Mouse (Mus musculus) forebrain, embryonic 12.5 days (tissue): ENCODE measurements around the gene Tmem92. TPM values are rescaled to one million over a fixed set of nuclear protein-coding genes. Genes with fewer than 3 reads are reported as not detected.
"Not testable (repeated sequence)": the region's sequence is repeated elsewhere in the genome, so short reads cannot be mapped to it uniquely, and the experiment has no call there.

Experiments
- ATAC-seq: fragments of 200-750 bp; cut with Nextera tagmentation; 2 replicates; pipeline ENCODE4 v1.8.0; 2017; ENCODE audit warnings: moderate TSS enrichment; ENCODE audit not compliant: low FRiP score
- H3K27ac ChIP-seq: fragments of 300-500 bp; sonication (generic); 2 replicates; pipeline ENCODE4 v1.5.1; 2016; ENCODE audit warnings: mild to moderate bottlenecking
- H3K27me3 ChIP-seq: fragments of 300-500 bp; sonication (generic); 2 replicates; pipeline ENCODE4 v1.6.1; 2016; ENCODE audit warnings: mild to moderate bottlenecking
- H3K36me3 ChIP-seq: fragments of 300-500 bp; sonication (generic); replicated peaks from 2 replicates; pipeline ENCODE4 v1.6.1; 2016; ENCODE audit warnings: mild to moderate bottlenecking
- H3K4me1 ChIP-seq: fragments of 300-500 bp; sonication (generic); 2 replicates; pipeline ENCODE4 v1.6.1; 2016
- H3K4me2 ChIP-seq: fragments of 300-500 bp; sonication (generic); 2 replicates; pipeline ENCODE4 v1.6.1; 2016; ENCODE audit warnings: mild to moderate bottlenecking, moderate library complexity
- H3K4me3 ChIP-seq: fragments of 300-500 bp; sonication (generic); replicated peaks from 2 replicates; pipeline ENCODE4 v1.5.1; 2016; ENCODE audit warnings: mild to moderate bottlenecking
- H3K9ac ChIP-seq: fragments of 300-500 bp; sonication (generic); 2 replicates; pipeline ENCODE4 v1.6.1; 2016; ENCODE audit warnings: mild to moderate bottlenecking
- H3K9me3 ChIP-seq: fragments of 300-500 bp; sonication (generic); 2 replicates; pipeline ENCODE4 v1.6.1; 2016
- WGBS: fragments of 180-500 bp; shearing (Covaris S2); methylation state at CpG from one replicate; pipeline ENCODE4 v1.1.7; 2016; 5-methylcytosine and 5-hydroxymethylcytosine counted together
- polyA plus RNA-seq: library from polyadenylated mRNA; unstranded; fragments of >200 nt; fragmentation: Nextera tagmentation; extraction: Ambion mirVana; gene quantifications from 2 replicates; pipeline ENCODE4 v1.2.1, GENCODE M21; 2016

The Tmem92 gene
- polyA plus RNA-seq: not detected in 2 replicates

DNA sequence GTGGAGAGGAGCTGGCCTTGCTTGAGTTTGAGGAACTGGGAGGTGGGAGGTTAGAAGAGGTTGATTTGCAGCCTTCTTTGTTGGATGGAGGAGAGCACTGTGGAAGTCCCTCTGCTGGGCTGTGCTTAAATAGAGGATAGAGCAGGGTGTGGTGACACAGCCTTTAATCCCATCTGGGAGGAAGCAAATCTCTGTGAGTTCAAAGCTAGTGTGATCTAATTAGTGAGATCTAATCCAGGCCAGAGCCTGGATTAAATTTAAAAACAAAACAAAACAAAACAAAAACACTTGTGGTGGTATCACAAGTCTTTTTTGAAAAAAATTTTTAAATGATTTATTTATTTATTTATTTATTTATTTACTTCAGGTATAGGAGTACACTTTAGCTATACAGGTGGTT, at the start of gene Tmem92:
Tmem92 (minus strand) TSS at position 101 of the 400 bp plus-strand sequence.
- no peak within 1 kb of the TSS for H3K4me2 ChIP-seq
- no peaks in the 10 kb centered on the region for H3K27me3 ChIP-seq
- H3K9me3 ChIP-seq: no peaks in the 10 kb centered on the region
- no peak within 1 kb of the TSS for H3K27ac ChIP-seq
- H3K4me3 ChIP-seq: no peak within 1 kb of the TSS
- no peak within 1 kb of the TSS for H3K9ac ChIP-seq
- H3K36me3 ChIP-seq: no peaks in the 10 kb centered on the region
- no peaks in the 10 kb centered on the region for H3K4me1 ChIP-seq
- no peak for ATAC-seq

DNA sequence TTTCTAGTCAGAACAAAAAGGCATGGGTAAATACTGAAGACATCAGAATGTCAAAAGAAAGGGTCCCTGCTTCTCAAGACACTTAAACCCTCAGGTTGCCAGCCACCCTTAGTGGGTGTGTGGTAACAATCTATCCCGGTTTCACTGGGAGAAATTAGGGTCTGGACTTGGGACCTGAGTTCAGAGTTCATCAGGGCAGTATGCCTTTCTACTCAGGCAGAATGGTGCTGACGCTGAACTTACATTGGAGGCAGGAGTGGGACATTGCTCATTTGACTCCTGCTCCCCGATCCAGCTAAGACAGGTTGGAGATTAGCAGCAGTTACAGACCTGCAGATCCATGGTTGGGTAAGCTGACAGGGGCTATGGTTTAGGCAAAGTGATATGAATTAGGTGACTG, 46.5 kb upstream of the Tmem92 start:
- H3K36me3 ChIP-seq: no peaks in the 10 kb centered on the region
- H3K27ac ChIP-seq: no peak overlapping the region
- H3K4me2 ChIP-seq: no peak overlapping the region
- 77% methylated on average over 3 of the region's 3 CpGs for WGBS
- H3K9me3 ChIP-seq: no peaks in the 10 kb centered on the region
- no peaks in the 10 kb centered on the region for H3K27me3 ChIP-seq
- ATAC-seq: no peak
- no peak overlapping the region for H3K4me3 ChIP-seq
- no peaks in the 10 kb centered on the region for H3K4me1 ChIP-seq
- H3K9ac ChIP-seq: no peak overlapping the region

DNA sequence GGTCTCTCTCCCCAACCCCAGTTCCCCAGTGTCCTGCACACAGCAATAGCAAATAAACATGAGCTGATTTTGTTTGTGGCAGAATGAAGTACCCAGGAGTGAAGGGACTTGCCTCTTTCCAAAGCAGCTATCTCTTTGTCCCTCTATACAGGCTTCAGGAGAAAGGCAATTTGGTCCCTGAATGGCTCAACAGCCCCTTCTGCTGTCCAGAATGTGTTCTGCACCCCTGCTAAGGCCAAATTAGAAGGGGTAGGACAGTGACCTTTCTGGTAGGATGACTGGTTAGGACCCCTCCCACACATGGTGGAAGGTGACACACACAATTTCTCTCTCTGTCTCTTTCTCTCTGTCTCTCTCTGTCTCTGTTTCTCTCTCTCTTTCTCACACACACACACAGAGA, 36.9 kb upstream of the Tmem92 start:
- H3K36me3 ChIP-seq, H3K9ac ChIP-seq, H3K27ac ChIP-seq, H3K27me3 ChIP-seq, ATAC-seq, H3K4me1 ChIP-seq, H3K4me2 ChIP-seq, H3K4me3 ChIP-seq, H3K9me3 ChIP-seq: not testable (repeated sequence)

DNA sequence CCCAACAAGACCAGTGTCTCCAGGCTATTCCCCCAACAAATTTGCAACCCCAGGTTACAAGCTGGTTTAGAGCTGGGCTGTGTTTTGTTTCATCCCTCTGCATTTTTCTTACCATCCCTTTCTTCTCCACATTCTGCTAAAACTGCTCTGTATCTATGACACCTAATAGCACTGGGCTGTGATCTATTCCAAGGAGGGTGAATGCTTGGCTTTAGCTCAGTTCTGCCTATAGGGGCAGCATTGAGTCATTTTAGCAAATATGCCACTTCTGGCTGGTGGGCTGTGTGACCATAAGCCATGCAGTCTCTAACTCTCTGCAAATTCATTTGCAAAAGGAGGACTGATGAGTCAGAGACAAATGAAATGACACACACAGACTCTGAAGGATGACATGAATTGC, 36.4 kb upstream of the Tmem92 start:
- H3K9me3 ChIP-seq, H3K27me3 ChIP-seq, H3K4me1 ChIP-seq, H3K4me2 ChIP-seq, H3K36me3 ChIP-seq, H3K9ac ChIP-seq, ATAC-seq, H3K27ac ChIP-seq, H3K4me3 ChIP-seq: not testable (repeated sequence)

DNA sequence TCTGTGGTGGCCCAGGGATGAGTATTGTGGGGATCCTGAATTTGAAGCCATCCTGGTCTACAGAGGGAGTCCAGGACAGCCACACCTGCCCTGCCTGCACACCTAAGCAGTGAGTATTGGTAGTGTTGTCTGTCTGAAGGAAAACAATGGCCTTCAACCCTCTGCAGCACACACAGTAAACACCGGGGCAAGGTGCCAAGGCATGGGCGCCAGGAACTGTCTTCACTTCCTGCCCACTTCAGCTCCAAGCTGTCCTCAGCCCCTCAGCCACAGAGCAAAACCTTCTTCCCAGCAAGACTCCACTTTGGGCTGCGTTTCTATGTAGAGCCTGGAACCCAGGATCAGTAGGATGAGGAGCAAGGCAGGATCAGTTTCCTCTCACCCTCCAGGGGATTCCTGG, 29.0 kb upstream of the Tmem92 start:
- not testable (repeated sequence) for H3K4me2 ChIP-seq, H3K4me3 ChIP-seq, H3K27me3 ChIP-seq, H3K4me1 ChIP-seq, H3K27ac ChIP-seq, H3K36me3 ChIP-seq, H3K9me3 ChIP-seq, H3K9ac ChIP-seq, ATAC-seq
- 64% methylated on average over 2 of the region's 3 CpGs for WGBS

DNA sequence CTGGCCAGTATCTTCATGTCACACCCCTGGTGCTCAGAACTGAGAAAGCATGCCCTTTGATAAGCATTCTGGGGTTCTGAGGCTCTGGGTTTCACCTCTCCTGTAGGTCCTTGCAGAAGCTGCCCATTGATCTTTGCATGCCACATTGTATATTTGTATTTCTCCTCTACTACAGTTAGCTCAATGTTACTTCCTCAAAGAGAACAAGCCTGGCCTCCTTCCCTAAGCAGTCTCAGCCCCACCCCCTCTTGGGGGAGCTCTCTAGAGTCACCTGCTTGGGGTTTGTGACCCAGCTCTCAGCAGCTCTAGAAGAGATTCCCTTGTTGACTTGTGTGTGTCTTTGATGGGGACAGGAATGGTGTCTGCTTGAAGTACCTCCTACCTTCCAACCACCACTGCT, 9.2 kb upstream of the Tmem92 start:
- Histone ChIP-seq H3K4me2 (no peak overlapping the region), H3K4me3 (no peak overlapping the region), H3K36me3 (no peaks in the 10 kb centered on the region), H3K9ac (no peak overlapping the region), H3K9me3 (no peaks in the 10 kb centered on the region), H3K4me1 (no peaks in the 10 kb centered on the region), H3K27ac (no peak overlapping the region), H3K27me3 (no peaks in the 10 kb centered on the region)
- ATAC-seq: no peak

DNA sequence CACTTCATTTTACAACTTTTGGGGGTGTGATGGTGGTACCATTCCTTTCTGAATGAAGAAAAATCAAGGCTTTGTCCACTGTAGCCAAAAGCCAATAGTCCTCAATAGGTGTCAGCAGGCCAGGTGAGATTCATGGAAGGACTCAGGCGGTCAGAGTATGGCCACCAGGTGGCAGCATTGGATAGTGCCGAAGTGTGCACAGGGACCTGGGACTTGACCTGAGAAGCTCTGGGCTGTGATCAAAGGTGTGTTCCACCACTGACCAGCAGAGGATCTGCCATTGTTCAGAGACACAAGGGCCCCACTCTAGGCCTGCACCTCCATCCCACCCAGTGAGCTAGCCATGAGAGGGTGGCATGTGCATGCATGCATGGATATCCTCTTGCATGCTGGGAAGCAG, 2.7 kb upstream of the Tmem92 start:
- no peaks in the 10 kb centered on the region for H3K9me3 ChIP-seq
- H3K36me3 ChIP-seq: no peaks in the 10 kb centered on the region
- no peak overlapping the region for H3K4me3 ChIP-seq
- no peak overlapping the region for H3K9ac ChIP-seq
- H3K4me1 ChIP-seq: no peaks in the 10 kb centered on the region
- H3K27me3 ChIP-seq: no peaks in the 10 kb centered on the region
- H3K4me2 ChIP-seq: no peak overlapping the region
- no peak overlapping the region for H3K27ac ChIP-seq
- no peak for ATAC-seq
- WGBS: 13% methylated on average over 2 of the region's 2 CpGs

DNA sequence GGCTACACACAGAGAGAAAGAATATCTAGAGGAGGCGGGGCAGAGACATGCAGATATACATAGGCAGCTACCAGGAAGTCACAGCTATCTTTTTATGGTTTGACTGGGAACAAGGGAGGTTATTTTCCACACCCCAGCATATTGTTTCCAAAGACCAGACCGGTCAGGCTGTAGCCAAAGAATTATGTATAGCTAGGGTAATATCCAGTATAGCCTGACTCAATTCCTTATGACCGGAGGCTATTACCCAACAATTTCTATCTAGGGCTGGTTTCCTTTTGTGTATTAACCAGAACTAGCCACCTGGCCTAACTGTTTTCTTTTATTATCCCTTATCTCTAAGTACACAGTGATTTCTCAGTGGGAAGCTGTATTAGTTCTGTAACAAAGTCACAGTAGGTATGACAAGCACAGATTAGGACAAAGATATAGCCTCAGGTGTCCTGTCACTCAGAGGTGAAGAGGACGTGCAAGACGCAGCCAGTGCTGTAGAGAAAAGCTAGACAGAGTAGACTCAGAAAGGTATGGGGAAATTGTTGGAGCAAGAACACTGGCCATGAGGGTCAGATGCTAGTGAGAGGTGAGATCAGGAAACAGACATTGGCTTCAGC, 7.5 kb downstream of the Tmem92 start:
- Histone ChIP-seq H3K27ac (no peak overlapping the region), H3K4me1 (no peaks in the 10 kb centered on the region), H3K36me3 (no peaks in the 10 kb centered on the region), H3K27me3 (no peaks in the 10 kb centered on the region), H3K4me2 (no peak overlapping the region), H3K4me3 (no peak overlapping the region), H3K9me3 (no peaks in the 10 kb centered on the region), H3K9ac (no peak overlapping the region)
- WGBS: 89% methylated on average over 5 of the region's 5 CpGs
- ATAC-seq: no peak

DNA sequence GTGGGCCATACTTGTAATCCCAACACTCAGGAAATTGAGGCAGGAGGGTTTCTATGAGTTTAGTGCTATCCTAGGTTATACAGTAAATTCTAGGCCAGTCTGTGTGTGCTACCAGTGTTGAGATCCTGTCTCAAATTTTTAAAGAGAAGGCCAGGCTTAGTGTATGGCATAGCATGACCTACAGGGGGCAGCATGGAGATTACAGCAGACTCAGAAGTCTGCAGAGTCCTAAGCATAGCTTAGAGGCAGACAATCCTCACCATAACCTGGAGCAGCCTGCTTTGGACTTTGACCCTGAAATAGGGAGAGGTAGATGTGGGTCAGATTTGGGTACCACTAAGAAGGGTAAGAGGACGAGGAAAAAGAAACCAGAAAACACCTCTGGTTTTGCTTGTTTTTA, 8.7 kb downstream of the Tmem92 start:
- H3K4me3 ChIP-seq: no peak overlapping the region
- no peaks in the 10 kb centered on the region for H3K27me3 ChIP-seq
- H3K9ac ChIP-seq: no peak overlapping the region
- H3K9me3 ChIP-seq: no peaks in the 10 kb centered on the region
- no peak overlapping the region for H3K4me2 ChIP-seq
- ATAC-seq: no peak
- WGBS: 78% methylated on average over 1 of the region's 1 CpGs
- H3K4me1 ChIP-seq: no peaks in the 10 kb centered on the region
- no peak overlapping the region for H3K27ac ChIP-seq
- H3K36me3 ChIP-seq: no peaks in the 10 kb centered on the region

DNA sequence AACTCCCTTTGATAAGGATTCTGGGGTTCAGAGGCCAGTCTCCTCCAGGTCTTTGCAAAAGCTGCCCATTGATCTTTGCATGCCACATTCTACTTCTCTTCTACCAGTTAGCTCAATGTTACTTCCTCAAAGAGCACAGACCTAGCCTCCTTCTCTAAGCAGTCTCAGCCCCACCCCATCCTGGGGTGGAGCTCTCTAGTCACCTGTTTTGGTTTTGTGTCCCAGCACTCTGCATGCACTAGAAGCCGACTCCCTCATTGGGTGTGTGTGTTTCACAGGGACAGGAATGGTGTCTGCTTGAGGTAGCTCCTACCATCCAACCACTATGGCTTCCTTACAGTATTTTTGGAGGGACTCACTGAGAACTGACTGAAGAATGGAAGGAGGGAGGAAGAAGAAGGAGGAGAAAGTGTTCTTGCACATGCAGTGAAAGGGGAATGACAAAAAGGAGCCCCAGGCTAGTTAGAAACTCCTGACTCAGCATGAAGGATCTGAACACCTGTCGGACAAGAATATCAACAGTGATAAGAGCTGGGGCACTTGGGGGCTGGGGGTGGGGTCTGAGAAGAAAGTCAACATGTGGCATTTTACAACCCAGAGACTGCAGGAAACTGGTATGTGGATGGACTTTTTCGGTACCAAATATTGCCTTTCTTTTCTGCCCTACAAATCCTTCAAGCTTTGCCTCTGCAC, 10.0 kb downstream of the Tmem92 start:
- Histone ChIP-seq H3K9me3 (no peaks in the 10 kb centered on the region), H3K4me3 (no peak overlapping the region), H3K27ac (no peak overlapping the region), H3K4me2 (no peak overlapping the region), H3K9ac (no peak overlapping the region), H3K27me3 (no peaks in the 10 kb centered on the region), H3K36me3 (no peaks in the 10 kb centered on the region), H3K4me1 (no peaks in the 10 kb centered on the region)
- 77% methylated on average over 3 of the region's 3 CpGs for WGBS
- no peak for ATAC-seq

DNA sequence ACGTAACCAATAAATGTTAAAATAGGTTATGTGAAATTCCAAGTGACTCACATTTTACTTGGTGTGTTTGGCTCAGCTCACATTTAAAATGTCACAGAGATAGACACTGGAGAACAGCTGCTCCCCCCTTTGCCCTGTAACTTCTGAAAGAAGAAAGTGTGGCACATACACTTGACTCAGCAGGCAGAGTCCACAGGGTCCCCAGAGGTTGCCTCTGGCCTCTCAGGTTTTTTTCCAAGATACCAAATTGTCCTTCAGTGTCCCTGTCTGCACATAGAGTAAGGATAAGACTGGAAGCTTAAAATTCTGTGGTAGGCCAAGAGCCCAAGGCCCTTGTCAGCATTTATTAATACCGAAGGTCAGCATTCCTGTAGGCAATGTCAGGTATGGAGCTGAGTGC, 15.3 kb downstream of the Tmem92 start:
- Histone ChIP-seq H3K4me3 (no peak overlapping the region), H3K9ac (no peak overlapping the region), H3K4me2 (no peak overlapping the region), H3K36me3 (no peaks in the 10 kb centered on the region), H3K4me1 (no peaks in the 10 kb centered on the region), H3K27me3 (no peaks in the 10 kb centered on the region), H3K27ac (no peak overlapping the region), H3K9me3 (no peaks in the 10 kb centered on the region)
- no peak for ATAC-seq
- WGBS: 93% methylated on average over 2 of the region's 2 CpGs

DNA sequence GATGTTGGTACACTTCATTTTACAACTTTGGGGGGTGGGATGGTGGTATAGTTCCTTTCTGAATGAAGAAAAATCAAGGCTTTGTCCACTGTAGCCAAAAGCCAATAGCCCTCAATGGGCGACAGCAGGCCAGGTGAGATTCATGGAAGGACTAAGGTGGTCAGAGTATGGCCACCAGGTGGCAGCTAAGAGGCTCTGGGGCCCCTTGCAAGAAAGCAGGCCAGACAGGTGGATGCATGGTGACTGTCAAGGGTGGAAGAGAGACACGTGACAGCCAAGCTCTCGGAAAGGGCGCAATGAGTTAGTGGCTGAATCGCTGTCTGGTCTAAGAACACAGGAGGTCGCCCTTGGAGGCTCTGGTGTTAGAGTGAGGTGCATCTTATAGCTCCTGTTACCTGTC, 19.7 kb downstream of the Tmem92 start:
- WGBS: 33% methylated on average over 6 of the region's 6 CpGs
- no peaks in the 10 kb centered on the region for H3K9me3 ChIP-seq
- H3K27ac ChIP-seq: no peak overlapping the region
- no peak overlapping the region for H3K4me3 ChIP-seq
- no peak overlapping the region for H3K4me2 ChIP-seq
- H3K27me3 ChIP-seq: no peaks in the 10 kb centered on the region
- H3K4me1 ChIP-seq: no peaks in the 10 kb centered on the region
- no peaks in the 10 kb centered on the region for H3K36me3 ChIP-seq
- ATAC-seq: no peak
- no peak overlapping the region for H3K9ac ChIP-seq

DNA sequence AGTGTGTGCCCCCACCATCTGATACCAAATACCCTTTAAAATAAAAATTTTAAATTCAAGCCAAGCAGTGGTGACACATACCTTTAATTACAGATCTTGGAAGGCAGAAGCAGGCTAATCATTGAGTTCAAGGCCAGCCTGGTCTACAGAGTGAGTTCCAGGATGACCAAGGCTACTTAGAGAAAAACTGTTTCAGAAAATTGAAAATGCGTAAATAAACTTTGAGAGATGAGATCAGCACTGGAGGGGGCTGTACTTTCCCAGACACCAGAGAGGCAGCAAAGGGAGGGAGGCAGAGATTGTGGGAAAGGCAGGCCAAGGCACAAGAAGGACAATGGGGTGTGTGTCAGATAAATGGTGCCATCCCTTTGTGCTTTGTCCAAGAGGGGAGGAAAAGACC, 20.2 kb downstream of the Tmem92 start:
- WGBS: 93% methylated on average over 1 of the region's 1 CpGs
- no peak for ATAC-seq
- Histone ChIP-seq H3K9me3 (no peaks in the 10 kb centered on the region), H3K4me3 (no peak overlapping the region), H3K27ac (no peak overlapping the region), H3K4me1 (no peaks in the 10 kb centered on the region), H3K27me3 (no peaks in the 10 kb centered on the region), H3K4me2 (no peak overlapping the region), H3K9ac (no peak overlapping the region), H3K36me3 (no peaks in the 10 kb centered on the region)
